Mouse (Mus musculus): ENCODE measurements at regions not wholly inside any gene's neighbourhood (a gene's known extent, or its start where the extent isn't known, plus 50 kb on each side); places are given as distances from the start of the nearest gene placed in this dataset.

DNA sequence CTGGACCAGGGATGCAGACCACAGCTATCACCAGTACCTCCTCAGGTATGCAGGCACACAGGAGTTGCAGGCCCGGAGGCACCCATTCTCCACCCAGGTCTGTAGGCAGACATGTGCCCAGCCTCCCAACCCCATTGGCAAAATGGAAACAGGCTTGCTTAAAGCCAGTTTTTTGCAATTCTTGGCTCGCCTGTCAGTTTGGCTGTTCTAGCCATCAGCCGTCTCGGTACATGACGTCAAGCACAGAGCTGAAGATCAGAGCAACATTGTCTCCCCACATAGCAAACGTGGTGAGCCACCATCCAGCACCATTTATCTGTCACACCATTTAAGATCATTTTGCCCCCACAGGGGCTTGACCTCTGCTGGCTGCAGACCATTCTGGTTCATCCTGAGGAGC lies 196.1 kb upstream of the Cops8 start:
- no peak for TF ChIP-seq GATA1 (IDR thresholded peaks at IDR 0.05; ENCODE audit: borderline replicate concordance, low read length)
- no peak for TF ChIP-seq TAL1 (conservative IDR thresholded peaks at IDR 0.05; ENCODE audit: low read depth, low read length)
- TF ChIP-seq CTCF (IDR thresholded peaks at IDR 0.05; ENCODE audit: low read depth, low read length), result no peak
